Mouse (Mus musculus) ES-E14 (cell line): ENCODE measurements around the gene Itsn1.

Experiments
- CHD2 ChIP-seq: IDR thresholded peaks from 2 replicates; pipeline ENCODE4 v1.6.1; 2014; ENCODE audit warnings: mild to moderate bottlenecking, low read depth, low read length, inconsistent platforms
- HCFC1 ChIP-seq: IDR thresholded peaks from 2 replicates; pipeline ENCODE4 v1.6.1; 2012; ENCODE audit warnings: low read length, inconsistent platforms, borderline replicate concordance; ENCODE audit not compliant: insufficient read depth
- MAFK ChIP-seq: IDR thresholded peaks from 2 replicates; pipeline ENCODE4 v1.6.1; 2014; ENCODE audit warnings: mild to moderate bottlenecking, low read depth, low read length, inconsistent platforms; ENCODE audit not compliant: insufficient read depth
- ZC3H11A ChIP-seq: IDR thresholded peaks from 2 replicates; pipeline ENCODE4 v1.6.1; 2012; ENCODE audit warnings: low read depth, mild to moderate bottlenecking, inconsistent platforms, low read length, borderline replicate concordance
- ZNF384 ChIP-seq: IDR thresholded peaks from 2 replicates; pipeline ENCODE4 v1.6.1; 2012; ENCODE audit warnings: low read depth, low read length, inconsistent platforms

DNA sequence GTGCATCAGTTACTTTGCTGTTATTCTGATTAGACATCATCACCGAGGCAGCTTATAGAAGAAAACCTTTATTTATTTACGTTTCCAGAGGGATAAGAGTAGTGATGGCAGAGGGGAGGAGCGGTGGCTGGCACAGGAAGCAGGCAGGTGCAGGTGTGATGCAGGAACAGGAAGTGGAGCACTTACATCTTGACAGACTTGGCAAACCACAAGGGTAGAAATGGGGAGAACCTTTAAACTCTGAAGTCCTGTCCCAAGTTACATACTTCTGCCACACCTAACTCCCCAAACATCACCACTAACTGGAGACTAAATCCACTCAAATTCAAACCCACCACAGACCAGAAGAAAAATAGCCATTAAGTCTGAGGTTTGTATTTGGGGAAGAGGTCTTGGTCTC, 51.7 kb downstream of the Itsn1 start:
- no peak for TF ChIP-seq HCFC1
- no peak for TF ChIP-seq ZC3H11A
- TF ChIP-seq CHD2: no peak
- no peak for TF ChIP-seq ZNF384
- no peak for TF ChIP-seq MAFK
